Mouse (Mus musculus) myocyte (in vitro differentiated cells): ENCODE measurements around the gene Osbpl5.

ENCODE experiments used
- E2F4 ChIP-seq: IDR thresholded peaks from one replicate; pipeline ENCODE4 v1.6.1; 2011; ENCODE audit warnings: mild to moderate bottlenecking, control low read depth, moderate library complexity; ENCODE audit not compliant: insufficient read depth
- MAX ChIP-seq: IDR thresholded peaks from one replicate; pipeline ENCODE4 v1.6.1; 2011; ENCODE audit warnings: low read depth, mild to moderate bottlenecking, control low read depth
- POLR2A ChIP-seq: IDR thresholded peaks from one replicate; pipeline ENCODE4 v1.6.1; 2011; ENCODE audit warnings: low read depth, mild to moderate bottlenecking, control low read depth, moderate library complexity; ENCODE audit not compliant: insufficient read length
- TCF12 ChIP-seq: IDR thresholded peaks from one replicate; pipeline ENCODE4 v1.6.1; 2011; ENCODE audit warnings: mild to moderate bottlenecking, control low read depth; ENCODE audit not compliant: poor library complexity, insufficient read depth, severe bottlenecking
- USF1 ChIP-seq: IDR thresholded peaks from one replicate; pipeline ENCODE4 v1.6.1; 2011; ENCODE audit warnings: low read depth, mild to moderate bottlenecking, control low read depth, moderate library complexity

GRCm38 (mm10) chr7:143776137-143776536 lies 19.4 kb upstream of the Osbpl5 start:
- no peak for TF ChIP-seq POLR2A
- TF ChIP-seq E2F4: no peak
- TF ChIP-seq TCF12: no peak
- no peak for TF ChIP-seq MAX
- no peak for TF ChIP-seq USF1
